Mouse (Mus musculus): ENCODE measurements around the gene Borcs8.

The Borcs8 gene

GRCm38 (mm10) chr8:70181903-70182252, 42.6 kb downstream of the Borcs8 start:
- DNase-seq: no peak

GRCm38 (mm10) chr8:70183194-70183593, 43.9 kb downstream of the Borcs8 start:
- no peak for DNase-seq

- no peak for DNase-seq
These were observed 49.4 kb downstream of the Borcs8 start for GRCm38 (mm10) chr8:70188707-70189106.

GRCm38 (mm10) chr8:70193238-70193637, 53.9 kb downstream of the Borcs8 start:
- DNase-seq: no peak

GRCm38 (mm10) chr8:70194191-70194590, 54.9 kb downstream of the Borcs8 start:
- peak; percentile 38 for DNase-seq

- no peak for DNase-seq
These were observed 56.5 kb downstream of the Borcs8 start for GRCm38 (mm10) chr8:70195762-70196161.
